Mouse (Mus musculus) ES-Bruce4 (cell line): ENCODE data around the gene Ttc39a.

ENCODE experiments used
- CTCF ChIP-seq: IDR thresholded peaks from one replicate; pipeline ENCODE4 v1.8.1; 2011; ENCODE audit warnings: low read depth, low read length
- EP300 ChIP-seq: IDR thresholded peaks from 2 replicates; pipeline ENCODE4 v1.6.1; 2011; ENCODE audit warnings: low read depth, low read length; ENCODE audit not compliant: insufficient read depth
- POLR2A ChIP-seq: IDR thresholded peaks from one replicate; pipeline ENCODE4 v1.8.1; 2011; ENCODE audit warnings: low read length; ENCODE audit not compliant: insufficient read depth

- peak; percentile 74 for TF ChIP-seq CTCF
- TF ChIP-seq EP300: 0 out of 2 replicates have a peak, but pooled peaks have one; percentile 37
- TF ChIP-seq POLR2A: no peak
Measured at GRCm38 (mm10) chr4:109430854-109431253, 24.4 kb downstream of the Ttc39a start.
